Mouse (Mus musculus): Measurements from ENCODE around the gene Bbs9. TPM values are rescaled to one million over a fixed set of nuclear protein-coding genes. Genes with fewer than 3 reads are reported as not detected.

Bbs9 gene
- polyA plus RNA-seq, 1 experiment from 2014 or later, result 2.5 TPM

DNA sequence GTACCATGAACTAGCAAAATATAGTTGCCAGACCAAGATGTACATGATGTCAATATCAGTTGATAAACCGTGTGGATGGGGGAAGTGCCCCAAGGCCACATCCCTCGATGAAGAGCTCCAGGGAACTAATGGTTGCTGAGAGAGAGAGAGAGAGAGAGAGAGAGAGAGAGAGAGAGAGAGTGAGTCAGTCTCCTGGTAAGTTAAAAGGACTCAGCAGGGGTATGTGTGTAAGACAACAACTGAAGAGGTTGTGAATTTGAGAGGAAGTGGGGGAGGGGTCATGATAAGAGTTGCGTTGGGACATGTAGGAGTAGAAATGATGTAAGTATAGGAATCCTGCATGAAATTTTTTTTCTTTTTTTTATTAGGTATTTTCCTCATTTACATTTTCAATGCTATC is 150.5 kb downstream of the Bbs9 start:
- H3K27me3 ChIP-seq (ENCODE audit: control insufficient read depth, insufficient read depth, low read depth, low read length), result no peaks in the 10 kb centered on the region
- no peak for ATAC-seq (ENCODE audit: low read depth)
- H3K4me2 ChIP-seq (ENCODE audit: low read depth, low read length), result no peak overlapping the region
- H3K9me3 ChIP-seq (replicated peaks; ENCODE audit: control insufficient read depth, low read length), result no peaks in the 10 kb centered on the region
- no peak overlapping the region for H3K9ac ChIP-seq (ENCODE audit: low read depth, low read length)
- H3K4me3 ChIP-seq (ENCODE audit: low read depth, low read length), result no peak overlapping the region
- H3K36me3 ChIP-seq (ENCODE audit: control insufficient read depth, insufficient read depth), result no peaks in the 10 kb centered on the region
- 46% methylated on average over 3 of the region's 3 CpGs for WGBS (ENCODE audit: insufficient replicate concordance)
- H3K4me1 ChIP-seq (ENCODE audit: control insufficient read depth, low read depth, low read length), result no peaks in the 10 kb centered on the region
- no peak overlapping the region for H3K27ac ChIP-seq (ENCODE audit: low read length)

DNA sequence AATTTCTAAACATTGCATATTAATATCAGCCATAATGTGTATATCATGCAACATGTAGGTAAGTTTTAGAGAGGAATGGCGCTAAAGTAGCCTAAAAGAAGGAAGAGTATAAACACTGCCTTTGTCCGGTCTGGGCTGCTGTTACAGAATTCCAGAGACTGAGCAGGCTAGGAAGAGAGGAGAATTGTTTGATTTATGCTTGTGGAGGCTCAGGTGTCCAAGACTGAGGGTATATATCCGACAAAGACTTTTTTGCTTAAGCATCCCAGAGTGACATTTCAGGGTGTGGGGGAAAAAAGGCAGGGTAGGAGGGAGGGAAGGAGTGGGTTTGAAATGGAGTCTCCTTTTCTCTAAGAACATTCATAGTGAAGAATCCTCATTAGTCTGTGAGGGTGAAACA is 152.4 kb downstream of the Bbs9 start:
- H3K4me1 ChIP-seq (ENCODE audit: control insufficient read depth, low read depth, low read length), result peaks cover under 1% of the 10 kb centered on the region
- no peaks in the 10 kb centered on the region for H3K36me3 ChIP-seq (ENCODE audit: control insufficient read depth, insufficient read depth)
- H3K27ac ChIP-seq (ENCODE audit: low read length), result no peak overlapping the region
- H3K27me3 ChIP-seq (ENCODE audit: control insufficient read depth, insufficient read depth, low read depth, low read length), result no peaks in the 10 kb centered on the region
- H3K4me3 ChIP-seq (ENCODE audit: low read depth, low read length), result no peak overlapping the region
- no peak overlapping the region for H3K9ac ChIP-seq (ENCODE audit: low read depth, low read length)
- no peak for ATAC-seq (ENCODE audit: low read depth)
- 68% methylated on average over 3 of the region's 3 CpGs for WGBS (ENCODE audit: insufficient replicate concordance)
- no peaks in the 10 kb centered on the region for H3K9me3 ChIP-seq (replicated peaks; ENCODE audit: control insufficient read depth, low read length)
- no peak overlapping the region for H3K4me2 ChIP-seq (ENCODE audit: low read depth, low read length)

DNA sequence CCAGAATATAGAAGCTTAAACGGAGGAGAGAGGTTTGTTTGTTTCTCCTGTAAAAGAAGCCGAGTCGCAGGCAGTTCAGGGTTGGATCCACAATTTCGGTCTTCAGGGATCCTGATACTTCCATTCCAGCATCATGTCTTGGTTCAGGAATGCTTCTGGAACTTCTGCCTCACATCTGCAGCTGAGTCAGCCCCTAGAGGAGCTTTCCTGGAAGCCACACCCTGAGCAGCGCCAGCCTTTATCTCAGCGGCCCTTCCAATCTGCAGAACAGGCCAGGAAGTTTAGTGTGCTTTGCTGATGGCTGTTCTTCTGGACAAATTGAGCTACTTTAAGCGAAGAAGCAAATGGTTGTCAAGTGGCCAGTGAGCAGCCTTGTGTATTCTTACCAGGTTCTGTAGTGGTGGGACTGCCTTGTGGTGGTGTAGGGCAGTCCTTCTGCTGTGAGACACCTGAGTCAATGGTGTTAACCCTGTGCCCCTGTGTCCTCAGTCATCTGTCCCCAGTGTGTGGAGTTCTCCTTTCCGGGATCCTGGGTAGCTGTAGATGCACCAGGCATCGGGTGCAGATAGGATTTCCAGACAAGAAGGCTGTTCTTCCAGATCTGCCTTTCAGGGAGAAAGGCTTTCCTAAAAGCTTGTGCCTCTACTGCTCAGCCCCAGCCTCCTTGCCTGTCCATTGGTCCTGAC is 157.4 kb downstream of the Bbs9 start:
- Histone ChIP-seq H3K9me3 (replicated peaks; ENCODE audit: control insufficient read depth, low read length) (no peaks in the 10 kb centered on the region), H3K4me2 (ENCODE audit: low read depth, low read length) (no peak overlapping the region), H3K4me1 (ENCODE audit: control insufficient read depth, low read depth, low read length) (peaks cover 3% of the 10 kb centered on the region), H3K27ac (ENCODE audit: low read length) (no peak overlapping the region), H3K36me3 (ENCODE audit: control insufficient read depth, insufficient read depth) (no peaks in the 10 kb centered on the region), H3K4me3 (ENCODE audit: low read depth, low read length) (no peak overlapping the region), H3K9ac (ENCODE audit: low read depth, low read length) (no peak overlapping the region), H3K27me3 (ENCODE audit: control insufficient read depth, insufficient read depth, low read depth, low read length) (no peaks in the 10 kb centered on the region)
- 0 out of 2 replicates have a peak, but pooled peaks have one; percentile 32 for ATAC-seq (ENCODE audit: low read depth)
- 50% methylated on average over 9 of the region's 9 CpGs for WGBS (ENCODE audit: insufficient replicate concordance)

DNA sequence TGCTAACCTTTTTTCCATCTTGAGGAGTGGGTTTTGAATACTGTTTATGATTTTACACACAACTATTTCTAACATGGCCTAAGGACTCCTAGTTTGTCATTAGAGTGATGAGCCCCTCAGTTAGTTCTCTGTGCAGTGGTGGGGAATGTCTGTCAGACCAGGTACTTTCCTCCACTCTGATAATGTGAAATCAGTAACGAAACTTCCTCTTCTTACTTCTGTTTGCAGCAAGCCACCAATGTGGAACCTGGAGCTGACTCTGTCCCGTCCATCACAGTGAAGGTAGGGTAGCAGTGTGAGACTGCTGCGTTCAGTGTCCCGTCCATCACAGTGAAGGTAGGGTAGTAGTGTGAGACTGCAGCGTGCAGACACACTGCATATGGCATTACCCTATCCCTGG is 163.0 kb downstream of the Bbs9 start:
- Histone ChIP-seq H3K36me3 (ENCODE audit: control insufficient read depth, insufficient read depth) (no peaks in the 10 kb centered on the region), H3K9ac (ENCODE audit: low read depth, low read length) (no peak overlapping the region), H3K4me2 (ENCODE audit: low read depth, low read length) (no peak overlapping the region), H3K27me3 (ENCODE audit: control insufficient read depth, insufficient read depth, low read depth, low read length) (no peaks in the 10 kb centered on the region), H3K27ac (ENCODE audit: low read length) (no peak overlapping the region), H3K4me3 (ENCODE audit: low read depth, low read length) (no peak overlapping the region), H3K9me3 (replicated peaks; ENCODE audit: control insufficient read depth, low read length) (no peaks in the 10 kb centered on the region), H3K4me1 (ENCODE audit: control insufficient read depth, low read depth, low read length) (no peaks in the 10 kb centered on the region)
- WGBS (ENCODE audit: insufficient replicate concordance), result 56% methylated on average over 5 of the region's 5 CpGs
- ATAC-seq (ENCODE audit: low read depth), result no peak

DNA sequence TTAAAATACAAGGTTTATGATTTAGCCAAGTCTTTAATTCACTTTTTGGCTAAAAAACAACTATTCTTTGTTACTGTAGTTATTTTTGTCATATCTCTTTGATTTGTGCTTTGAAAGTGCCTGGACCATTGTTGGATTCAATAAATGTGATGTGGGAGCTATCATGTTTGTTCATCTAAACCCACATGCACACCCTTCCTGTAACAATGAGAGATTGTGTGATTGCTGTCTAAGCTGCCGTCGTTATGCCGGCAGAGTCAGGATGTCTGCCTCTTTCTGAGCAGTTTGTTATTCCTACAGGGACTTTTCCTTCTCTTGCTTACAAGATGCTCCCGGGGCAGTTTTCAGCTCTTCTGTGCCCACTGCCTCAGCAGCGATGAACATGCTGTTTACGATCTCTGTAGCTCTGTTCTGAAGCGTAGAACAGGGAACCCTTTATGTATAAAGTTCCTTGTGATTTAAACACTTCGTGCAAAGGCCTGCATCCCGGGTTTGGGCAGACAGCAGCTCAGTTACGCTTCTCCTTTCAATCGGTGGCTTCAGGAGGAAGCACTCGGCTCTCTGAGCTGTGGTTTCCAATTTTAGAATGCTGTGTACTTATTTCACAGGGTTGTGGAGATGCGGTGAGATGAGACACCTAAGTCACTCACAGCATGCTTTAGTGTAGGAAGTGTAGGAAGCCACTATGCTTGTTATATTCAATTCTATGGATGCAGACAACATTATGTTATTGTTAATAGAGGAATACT is 165.3 kb downstream of the Bbs9 start:
- WGBS (ENCODE audit: insufficient replicate concordance), result 22% methylated on average over 13 of the region's 13 CpGs
- no peak overlapping the region for H3K27ac ChIP-seq (ENCODE audit: low read length)
- H3K9ac ChIP-seq (ENCODE audit: low read depth, low read length), result no peak overlapping the region
- H3K36me3 ChIP-seq (ENCODE audit: control insufficient read depth, insufficient read depth), result no peaks in the 10 kb centered on the region
- H3K4me3 ChIP-seq (ENCODE audit: low read depth, low read length), result no peak overlapping the region
- ATAC-seq (ENCODE audit: low read depth), result no peak
- no peaks in the 10 kb centered on the region for H3K27me3 ChIP-seq (ENCODE audit: control insufficient read depth, insufficient read depth, low read depth, low read length)
- no peaks in the 10 kb centered on the region for H3K9me3 ChIP-seq (replicated peaks; ENCODE audit: control insufficient read depth, low read length)
- H3K4me1 ChIP-seq (ENCODE audit: control insufficient read depth, low read depth, low read length), result no peaks in the 10 kb centered on the region
- no peak overlapping the region for H3K4me2 ChIP-seq (ENCODE audit: low read depth, low read length)

DNA sequence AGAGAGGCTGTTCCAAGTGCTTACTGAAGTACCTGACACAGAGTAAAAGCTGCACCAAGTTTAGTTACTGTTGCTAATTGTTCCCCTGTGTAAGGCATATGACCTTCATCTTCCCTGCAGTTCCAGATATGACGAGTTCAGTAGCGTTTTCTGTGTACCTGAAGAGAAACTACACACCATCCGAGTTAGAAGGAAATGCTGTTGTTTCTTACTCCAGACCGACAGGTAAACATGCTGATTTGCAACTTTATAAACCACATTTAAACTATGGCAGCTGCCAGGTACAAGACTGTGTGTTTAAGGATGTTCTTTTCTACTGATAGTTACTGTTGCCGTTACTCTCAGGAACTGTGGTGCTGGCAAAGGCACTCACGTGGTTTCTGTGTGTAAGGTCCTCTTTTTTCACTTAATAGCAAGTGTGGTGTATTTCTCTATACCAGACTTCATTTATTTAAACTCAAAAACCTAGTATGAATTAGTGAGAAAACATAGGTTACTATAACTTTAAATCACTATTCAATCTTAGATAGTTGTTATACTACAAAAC is 170.4 kb downstream of the Bbs9 start:
- WGBS (ENCODE audit: insufficient replicate concordance), result 41% methylated on average over 6 of the region's 6 CpGs
- Histone ChIP-seq H3K4me1 (ENCODE audit: control insufficient read depth, low read depth, low read length) (no peaks in the 10 kb centered on the region), H3K27ac (ENCODE audit: low read length) (no peak overlapping the region), H3K4me2 (ENCODE audit: low read depth, low read length) (no peak overlapping the region), H3K36me3 (ENCODE audit: control insufficient read depth, insufficient read depth) (no peaks in the 10 kb centered on the region), H3K27me3 (ENCODE audit: control insufficient read depth, insufficient read depth, low read depth, low read length) (no peaks in the 10 kb centered on the region), H3K4me3 (ENCODE audit: low read depth, low read length) (no peak overlapping the region), H3K9me3 (replicated peaks; ENCODE audit: control insufficient read depth, low read length) (no peaks in the 10 kb centered on the region), H3K9ac (ENCODE audit: low read depth, low read length) (no peak overlapping the region)
- ATAC-seq (ENCODE audit: low read depth), result no peak

DNA sequence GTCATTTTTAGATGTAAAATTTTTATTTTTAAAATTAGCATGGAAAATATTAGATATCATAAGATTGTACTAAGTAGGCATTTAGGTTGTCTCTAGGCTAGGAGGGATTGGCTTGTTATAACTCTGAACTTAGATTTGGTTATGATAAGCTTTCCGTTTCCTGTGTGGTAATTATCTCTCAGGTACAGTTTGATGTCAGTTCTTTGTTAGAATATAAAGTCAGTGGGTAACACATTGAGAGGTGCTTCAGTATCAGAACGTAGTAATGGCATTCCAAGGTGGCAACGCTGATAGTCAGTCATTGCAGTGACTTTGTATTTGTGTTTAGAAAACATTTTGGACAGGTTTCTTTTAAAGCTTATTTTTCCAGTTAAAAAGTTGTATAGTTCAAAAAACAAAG is 170.9 kb downstream of the Bbs9 start:
- Histone ChIP-seq H3K9me3 (replicated peaks; ENCODE audit: control insufficient read depth, low read length) (no peaks in the 10 kb centered on the region), H3K9ac (ENCODE audit: low read depth, low read length) (no peak overlapping the region), H3K27me3 (ENCODE audit: control insufficient read depth, insufficient read depth, low read depth, low read length) (no peaks in the 10 kb centered on the region), H3K27ac (ENCODE audit: low read length) (no peak overlapping the region), H3K4me1 (ENCODE audit: control insufficient read depth, low read depth, low read length) (no peaks in the 10 kb centered on the region), H3K4me3 (ENCODE audit: low read depth, low read length) (no peak overlapping the region), H3K36me3 (ENCODE audit: control insufficient read depth, insufficient read depth) (no peaks in the 10 kb centered on the region), H3K4me2 (ENCODE audit: low read depth, low read length) (no peak overlapping the region)
- WGBS (ENCODE audit: insufficient replicate concordance), result 45% methylated on average over 3 of the region's 3 CpGs
- no peak for ATAC-seq (ENCODE audit: low read depth)

DNA sequence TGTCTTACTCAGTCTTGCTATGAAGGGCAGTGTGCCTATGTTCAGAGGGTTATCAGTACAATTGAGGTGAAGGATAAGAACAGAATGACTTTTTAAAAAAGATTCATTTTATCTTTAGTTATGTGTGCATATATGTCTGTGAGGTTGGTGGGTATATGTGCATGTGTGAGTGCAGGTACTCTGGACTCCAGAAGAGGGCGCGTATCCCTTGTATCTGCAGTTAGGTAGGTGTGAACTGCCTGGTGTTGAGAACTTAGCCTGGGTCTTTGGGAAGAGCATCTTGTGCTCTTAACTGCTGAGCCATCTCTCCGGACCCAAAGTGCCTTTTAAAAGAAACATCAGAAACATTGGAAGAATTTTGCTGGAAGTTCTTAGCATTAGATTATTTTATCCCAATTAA is 172.6 kb downstream of the Bbs9 start:
- WGBS (ENCODE audit: insufficient replicate concordance), result 76% methylated on average over 3 of the region's 3 CpGs
- ATAC-seq (ENCODE audit: low read depth), result no peak
- H3K4me2 ChIP-seq (ENCODE audit: low read depth, low read length), result no peak overlapping the region

DNA sequence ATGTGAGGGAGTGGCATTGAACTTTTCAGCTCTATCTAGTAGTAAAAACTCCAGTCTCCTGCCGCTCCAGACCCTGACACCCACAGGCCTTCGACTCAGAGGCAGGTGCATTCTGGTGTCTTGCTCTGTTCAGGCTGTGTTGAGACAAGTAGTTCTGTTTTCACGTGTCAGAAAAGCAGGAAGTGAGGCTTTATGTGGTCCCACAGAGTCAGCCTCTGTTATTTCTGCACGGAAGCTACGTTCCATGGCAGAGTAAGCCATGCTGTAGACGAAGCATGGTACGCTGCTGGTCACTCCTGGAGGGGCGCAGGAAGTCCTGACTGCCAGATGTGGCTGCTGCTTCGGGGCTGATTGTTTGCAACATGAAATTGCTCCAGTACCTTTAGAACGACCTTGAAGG is 174.1 kb downstream of the Bbs9 start:
- Histone ChIP-seq H3K27me3 (ENCODE audit: control insufficient read depth, insufficient read depth, low read depth, low read length) (no peaks in the 10 kb centered on the region), H3K4me2 (ENCODE audit: low read depth, low read length) (no peak overlapping the region), H3K4me3 (ENCODE audit: low read depth, low read length) (no peak overlapping the region), H3K9ac (ENCODE audit: low read depth, low read length) (no peak overlapping the region), H3K27ac (ENCODE audit: low read length) (no peak overlapping the region), H3K4me1 (ENCODE audit: control insufficient read depth, low read depth, low read length) (no peaks in the 10 kb centered on the region), H3K36me3 (ENCODE audit: control insufficient read depth, insufficient read depth) (no peaks in the 10 kb centered on the region), H3K9me3 (replicated peaks; ENCODE audit: control insufficient read depth, low read length) (no peaks in the 10 kb centered on the region)
- ATAC-seq (ENCODE audit: low read depth), result no peak
- WGBS (ENCODE audit: insufficient replicate concordance), result 30% methylated on average over 10 of the region's 10 CpGs

More for the DNA sequence above, 172.6 kb downstream of the Bbs9 start:
- Histone ChIP-seq H3K27me3 (ENCODE audit: control insufficient read depth, insufficient read depth, low read depth, low read length) (no peaks in the 10 kb centered on the region), H3K9me3 (replicated peaks; ENCODE audit: control insufficient read depth, low read length) (no peaks in the 10 kb centered on the region), H3K36me3 (ENCODE audit: control insufficient read depth, insufficient read depth) (no peaks in the 10 kb centered on the region), H3K4me1 (ENCODE audit: control insufficient read depth, low read depth, low read length) (no peaks in the 10 kb centered on the region), H3K27ac (ENCODE audit: low read length) (no peak overlapping the region), H3K4me3 (ENCODE audit: low read depth, low read length) (no peak overlapping the region), H3K9ac (ENCODE audit: low read depth, low read length) (no peak overlapping the region)

Data from liver, embryonic 16.5 days (tissue).